Mouse (Mus musculus) stomach, embryonic 16.5 days (tissue): ENCODE measurements around the gene Mob3b. TPM values are rescaled to one million over a fixed set of nuclear protein-coding genes. Genes with fewer than 3 reads are reported as not detected.
A peak's percentile ranks its signal among the peaks of the same experiment; 100 is the strongest.

Experiments used
- ATAC-seq: fragments of 200-750 bp; cut with Nextera tagmentation; 2 replicates; pipeline ENCODE4 v1.8.0; 2017; ENCODE audit warnings: moderate number of reproducible peaks, moderate TSS enrichment; ENCODE audit not compliant: insufficient read depth, low FRiP score
- H3K27ac ChIP-seq: fragments of 300-500 bp; sonication (generic); 2 replicates; pipeline ENCODE4 v1.5.1; 2014; ENCODE audit warnings: low read length
- H3K27me3 ChIP-seq: fragments of 300-500 bp; sonication (generic); 2 replicates; pipeline ENCODE4 v1.6.1; 2014; ENCODE audit warnings: low read length, control low read depth, mixed read lengths; ENCODE audit not compliant: control insufficient read depth, insufficient read depth
- H3K36me3 ChIP-seq: fragments of 300-500 bp; sonication (generic); 2 replicates; pipeline ENCODE4 v1.6.1; 2014; ENCODE audit warnings: low read length; ENCODE audit not compliant: control insufficient read depth, insufficient read depth
- H3K4me1 ChIP-seq: fragments of 300-500 bp; sonication (generic); 2 replicates; pipeline ENCODE4 v1.6.1; 2014; ENCODE audit warnings: low read length, control low read depth, mixed read lengths; ENCODE audit not compliant: control insufficient read depth, insufficient read depth
- H3K4me2 ChIP-seq: fragments of 300-500 bp; sonication (generic); 2 replicates; pipeline ENCODE4 v1.6.1; 2014; ENCODE audit warnings: low read depth, low read length, mixed read lengths
- H3K4me3 ChIP-seq: fragments of 300-500 bp; sonication (generic); replicated peaks from 2 replicates; pipeline ENCODE4 v1.5.1; 2014; ENCODE audit warnings: mild to moderate bottlenecking, low read length
- H3K9ac ChIP-seq: fragments of 300-500 bp; sonication (generic); 2 replicates; pipeline ENCODE4 v1.6.1; 2014; ENCODE audit warnings: low read length
- H3K9me3 ChIP-seq: fragments of 300-500 bp; sonication (generic); replicated peaks from 2 replicates; pipeline ENCODE4 v1.6.1; 2016; ENCODE audit warnings: low read length, control low read depth; ENCODE audit not compliant: control insufficient read depth
- WGBS: fragments of 180-500 bp; shearing (Covaris S2); extraction: QIAGEN DNeasy Blood & Tissue Kit; methylation state at CpG from one replicate; pipeline ENCODE4 v1.1.7; 2014; 5-methylcytosine and 5-hydroxymethylcytosine counted together
- polyA plus RNA-seq: library from polyadenylated mRNA; unstranded; fragments of >200 nt; fragmentation: Nextera tagmentation; extraction: Ambion mirVana; gene quantifications from 2 replicates; pipeline ENCODE4 v1.2.1, GENCODE M21; 2015

The Mob3b gene
- polyA plus RNA-seq, 1 experiment from 2014 or later: 26.8 TPM

DNA sequence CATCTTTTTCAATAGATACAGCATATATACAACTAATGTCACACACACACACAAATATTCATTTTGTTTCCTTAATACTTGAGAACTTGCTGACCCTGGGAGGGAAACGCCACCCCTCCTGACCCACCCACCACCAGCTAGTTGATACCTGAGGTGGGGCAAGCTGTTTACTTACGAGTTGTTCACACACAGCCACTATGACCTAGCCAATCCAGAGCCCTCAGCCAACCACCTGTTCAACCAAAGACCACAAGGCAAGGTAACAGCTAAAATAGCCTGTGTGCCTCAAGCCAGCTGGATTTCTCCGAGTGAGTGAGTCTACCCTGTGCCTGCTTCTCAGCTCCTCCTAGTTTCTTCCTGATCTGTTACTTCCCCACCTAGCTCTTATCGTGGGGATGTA lies 172.9 kb downstream of the Mob3b start:
- H3K27ac ChIP-seq: no peak overlapping the region
- ATAC-seq: peak; percentile 83
- H3K9ac ChIP-seq: no peak overlapping the region
- WGBS: 71% methylated on average over 4 of the region's 4 CpGs
- no peak overlapping the region for H3K4me2 ChIP-seq
- no peaks in the 10 kb centered on the region for H3K9me3 ChIP-seq
- no peaks in the 10 kb centered on the region for H3K36me3 ChIP-seq
- no peak overlapping the region for H3K4me3 ChIP-seq
- H3K4me1 ChIP-seq: peaks cover 10% of the 10 kb centered on the region; the same call in 1 of the 2 replicates
- no peaks in the 10 kb centered on the region for H3K27me3 ChIP-seq

DNA sequence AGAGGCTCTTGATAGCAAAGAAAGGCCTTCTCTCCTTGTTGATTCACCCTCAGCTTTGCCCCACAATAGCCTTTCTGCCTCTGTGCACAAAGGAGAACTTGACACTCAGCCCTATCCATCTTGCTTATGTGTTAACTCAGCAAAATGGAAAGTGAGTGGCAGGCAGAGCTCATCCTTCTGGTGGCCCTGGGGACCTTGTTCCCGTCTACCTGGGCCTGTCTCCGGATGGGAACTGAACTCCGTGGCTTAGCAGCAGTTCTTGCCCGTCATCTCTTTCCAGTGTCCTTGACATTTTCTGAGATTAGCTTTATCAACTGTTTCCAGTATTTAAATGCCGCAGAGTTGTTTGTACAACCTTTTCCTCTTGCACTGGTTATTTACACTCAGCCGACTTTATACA lies 173.8 kb downstream of the Mob3b start:
- no peak for ATAC-seq
- H3K4me1 ChIP-seq: peaks cover 10% of the 10 kb centered on the region; the same call in 1 of the 2 replicates

DNA sequence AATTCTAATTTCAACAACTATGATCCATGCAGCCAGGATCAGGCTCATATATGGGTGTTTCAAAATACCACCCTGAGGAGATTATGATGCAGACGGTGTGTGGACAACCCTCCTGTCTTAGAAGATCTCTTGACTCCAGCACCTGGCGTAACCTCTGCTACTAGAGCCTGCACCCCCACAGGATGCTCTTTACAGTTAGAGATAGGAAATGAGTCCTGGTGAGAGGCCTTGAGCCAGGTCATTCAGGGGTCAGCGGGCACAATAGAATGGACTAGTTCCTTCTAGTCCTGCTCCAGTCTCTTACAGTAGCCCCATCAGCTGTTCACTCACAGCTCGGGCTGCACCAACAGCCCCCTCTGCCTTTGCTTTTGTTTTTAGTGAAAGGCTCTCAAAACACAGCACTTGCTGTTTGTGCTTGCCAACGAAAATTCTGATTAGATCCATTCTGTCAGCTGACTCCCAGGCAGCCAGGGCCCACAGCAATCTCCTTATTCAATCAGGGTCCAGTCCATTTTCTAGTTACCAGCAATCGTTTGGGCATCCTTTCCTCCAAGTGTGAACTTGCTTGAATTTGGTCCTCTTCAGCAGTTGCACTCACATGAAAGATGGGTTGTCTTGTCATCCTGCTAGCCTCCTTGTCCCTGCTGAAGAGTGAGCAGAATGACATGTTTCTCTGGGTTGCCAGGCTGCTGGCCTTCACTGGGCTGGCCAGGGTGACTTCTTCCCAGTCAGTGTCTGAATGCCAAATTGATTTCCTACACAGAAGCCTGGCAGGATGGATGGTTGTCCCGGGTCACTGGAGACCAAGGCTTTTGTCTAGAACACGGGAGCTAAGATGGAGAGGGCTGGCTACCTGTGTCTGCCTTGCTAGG lies 175.7 kb downstream of the Mob3b start:
- ATAC-seq: no peak
- Histone ChIP-seq H3K4me1 (peaks cover 10% of the 10 kb centered on the region; the same call in 1 of the 2 replicates), H3K27me3 (no peaks in the 10 kb centered on the region), H3K4me2 (no peak overlapping the region), H3K9me3 (no peaks in the 10 kb centered on the region), H3K27ac (no peak overlapping the region), H3K36me3 (no peaks in the 10 kb centered on the region), H3K9ac (no peak overlapping the region), H3K4me3 (no peak overlapping the region)
- WGBS: 71% methylated on average over 8 of the region's 8 CpGs

More for the DNA sequence above, 173.8 kb downstream of the Mob3b start:
- no peaks in the 10 kb centered on the region for H3K27me3 ChIP-seq
- H3K4me3 ChIP-seq: no peak overlapping the region
- 52% methylated on average over 6 of the region's 6 CpGs for WGBS
- H3K36me3 ChIP-seq: no peaks in the 10 kb centered on the region
- no peaks in the 10 kb centered on the region for H3K9me3 ChIP-seq
- H3K9ac ChIP-seq: no peak overlapping the region
- no peak overlapping the region for H3K4me2 ChIP-seq
- no peak overlapping the region for H3K27ac ChIP-seq

DNA sequence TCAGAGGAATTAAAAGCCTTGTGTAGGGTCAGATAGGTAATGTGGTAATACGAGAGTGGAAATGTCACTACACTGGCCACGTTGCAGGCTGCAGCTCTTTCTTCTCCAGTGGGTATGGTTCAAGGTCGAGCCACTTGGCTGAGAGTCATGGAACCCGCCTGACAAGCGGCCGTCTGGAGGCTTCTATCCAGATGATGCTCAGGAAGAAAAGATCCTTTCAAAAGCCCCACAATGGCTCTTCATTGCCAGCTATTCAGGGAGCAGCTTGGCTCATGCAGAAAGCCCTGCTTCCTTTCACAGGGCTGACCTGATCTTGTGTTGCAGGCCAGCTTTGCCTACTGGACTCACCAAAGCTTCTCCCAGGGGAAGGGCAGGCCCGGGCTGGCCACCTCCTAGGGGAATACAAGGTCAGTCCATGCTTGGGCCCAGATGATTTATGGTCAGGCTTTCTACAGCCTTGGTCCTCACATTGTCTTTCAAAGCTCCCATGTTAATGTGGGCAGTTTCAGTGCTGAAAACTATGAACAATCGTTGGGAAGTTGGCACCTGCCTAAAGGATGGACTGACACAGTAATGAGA lies 176.7 kb downstream of the Mob3b start:
- ATAC-seq: no peak
- Histone ChIP-seq H3K36me3 (no peaks in the 10 kb centered on the region), H3K9ac (no peak overlapping the region), H3K4me2 (no peak overlapping the region), H3K27ac (no peak overlapping the region), H3K9me3 (no peaks in the 10 kb centered on the region), H3K27me3 (no peaks in the 10 kb centered on the region), H3K4me3 (no peak overlapping the region), H3K4me1 (peaks cover 5% of the 10 kb centered on the region; the same call in 1 of the 2 replicates)
- WGBS: 78% methylated on average over 8 of the region's 8 CpGs

DNA sequence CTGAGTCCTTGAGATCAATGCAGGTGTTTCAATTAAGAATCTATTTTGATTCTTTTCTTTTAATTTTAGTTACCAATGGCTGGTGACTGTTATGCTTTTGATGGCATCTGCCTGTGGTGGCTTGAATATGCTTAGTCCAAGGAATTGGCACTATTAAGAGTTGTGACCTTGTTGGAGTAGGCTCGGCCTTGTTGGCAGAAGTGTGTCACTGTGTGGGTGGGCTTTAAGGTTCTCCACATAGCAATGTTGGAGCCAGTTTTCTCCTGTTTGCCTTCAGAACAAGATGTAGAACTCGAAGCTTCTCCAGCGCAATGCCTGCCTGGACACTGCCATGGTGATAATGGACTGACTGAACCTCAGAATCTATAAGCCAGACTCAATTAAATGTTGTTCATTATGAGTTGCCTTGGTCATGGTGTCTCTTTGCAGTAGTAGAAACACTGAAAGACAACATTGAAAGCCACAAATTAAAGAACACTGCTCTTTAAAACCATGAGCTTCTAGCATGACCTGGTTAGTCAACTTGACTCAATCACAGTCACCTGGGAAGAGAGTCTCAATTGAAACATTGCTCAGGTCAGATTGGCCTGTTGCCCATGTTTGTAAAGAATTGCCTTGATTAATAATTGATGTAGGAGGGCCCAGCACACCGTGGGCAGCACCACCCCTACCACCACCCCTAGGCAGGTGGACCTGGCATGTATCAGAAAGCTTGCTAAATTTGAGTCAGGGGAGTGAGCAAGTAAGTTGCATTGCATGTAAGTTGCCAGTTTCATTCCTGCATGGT lies 180.2 kb downstream of the Mob3b start:
- H3K27me3 ChIP-seq: no peaks in the 10 kb centered on the region
- H3K9ac ChIP-seq: no peak overlapping the region
- no peaks in the 10 kb centered on the region for H3K9me3 ChIP-seq
- H3K4me1 ChIP-seq: peaks cover 12% of the 10 kb centered on the region
- H3K27ac ChIP-seq: peak overlapping the region; percentile 48
- no peak for ATAC-seq
- no peak overlapping the region for H3K4me3 ChIP-seq
- H3K36me3 ChIP-seq: no peaks in the 10 kb centered on the region
- H3K4me2 ChIP-seq: no peak overlapping the region
- 83% methylated on average over 4 of the region's 4 CpGs for WGBS

DNA sequence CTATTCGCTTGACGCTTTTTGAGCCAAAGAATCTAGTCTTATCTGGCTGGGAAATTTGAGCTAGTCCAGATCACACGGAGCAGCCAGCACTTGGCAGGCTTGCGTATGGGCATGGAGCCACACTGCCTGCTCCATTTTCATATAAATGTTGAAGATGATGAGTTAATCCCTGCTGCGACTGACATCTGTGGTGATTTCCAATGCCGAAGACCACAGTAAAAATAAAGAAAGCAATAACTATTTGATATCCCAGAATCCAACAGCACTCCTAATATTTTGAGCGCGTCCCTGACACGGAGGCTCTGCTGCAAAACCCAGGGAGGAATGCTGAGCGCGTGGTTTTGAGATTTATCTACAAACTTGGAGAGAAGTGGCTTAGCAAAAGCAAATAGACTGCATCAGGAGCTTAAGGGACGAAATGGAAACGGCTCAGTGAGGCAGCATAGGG lies 180.9 kb downstream of the Mob3b start:
- H3K4me1 ChIP-seq: peaks cover 12% of the 10 kb centered on the region
- 50% methylated on average over 13 of the region's 13 CpGs for WGBS
- no peak overlapping the region for H3K4me3 ChIP-seq
- peak; percentile 80 for ATAC-seq
- no peaks in the 10 kb centered on the region for H3K9me3 ChIP-seq
- no peaks in the 10 kb centered on the region for H3K27me3 ChIP-seq
- no peak overlapping the region for H3K4me2 ChIP-seq
- peak overlapping the region; percentile 48 for H3K27ac ChIP-seq
- H3K36me3 ChIP-seq: no peaks in the 10 kb centered on the region
- H3K9ac ChIP-seq: no peak overlapping the region

DNA sequence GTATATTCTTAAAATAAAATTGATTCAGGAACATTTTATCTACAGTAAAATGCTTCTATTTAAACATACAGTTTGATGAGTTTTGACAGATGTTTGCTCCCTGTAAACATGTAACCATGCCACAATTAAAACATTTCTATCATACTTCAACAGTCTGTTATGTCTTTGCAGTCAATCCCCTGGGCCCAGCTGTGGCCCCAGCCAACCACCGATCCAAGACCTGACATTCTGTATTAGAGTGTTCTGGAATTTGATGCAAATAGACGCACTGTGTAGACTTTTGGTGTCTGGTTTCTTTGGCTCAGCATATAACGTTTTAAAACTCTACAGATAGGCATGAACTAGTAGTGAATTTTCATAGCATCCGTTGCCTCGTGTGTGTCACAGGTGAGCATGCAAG lies 182.5 kb downstream of the Mob3b start:
- Histone ChIP-seq H3K27ac (peak overlapping the region; percentile 55), H3K9me3 (no peaks in the 10 kb centered on the region), H3K36me3 (no peaks in the 10 kb centered on the region), H3K9ac (no peak overlapping the region), H3K27me3 (no peaks in the 10 kb centered on the region), H3K4me1 (peaks cover 12% of the 10 kb centered on the region), H3K4me3 (no peak overlapping the region), H3K4me2 (no peak overlapping the region)
- ATAC-seq: peak; percentile 31; the same call in 1 of the 2 replicates
- 58% methylated on average over 5 of the region's 5 CpGs for WGBS

DNA sequence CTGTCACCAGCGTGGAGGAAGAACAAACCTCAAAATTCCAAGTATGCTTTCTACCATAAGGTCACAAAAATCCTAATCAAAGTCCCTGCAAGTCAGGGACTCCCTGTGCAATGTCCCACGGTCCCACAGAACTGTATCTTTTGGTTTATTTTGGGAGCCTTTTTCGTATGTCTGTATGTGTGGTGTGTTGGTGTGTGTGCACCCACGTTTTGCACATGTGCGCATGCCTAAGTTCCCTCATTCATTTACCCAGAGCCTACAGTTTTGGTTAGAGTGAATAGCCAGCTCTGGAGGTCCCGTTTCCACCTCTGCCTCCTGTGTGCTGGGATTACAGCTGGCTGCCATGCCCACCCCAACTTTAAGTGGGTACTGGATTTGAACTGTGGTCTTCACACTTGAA lies 189.7 kb downstream of the Mob3b start:
- no peak overlapping the region for H3K27ac ChIP-seq
- no peak for ATAC-seq
- peaks cover 17% of the 10 kb centered on the region for H3K4me1 ChIP-seq
- 78% methylated on average over 6 of the region's 6 CpGs for WGBS
- no peaks in the 10 kb centered on the region for H3K36me3 ChIP-seq
- H3K27me3 ChIP-seq: no peaks in the 10 kb centered on the region
- no peaks in the 10 kb centered on the region for H3K9me3 ChIP-seq
- no peak overlapping the region for H3K4me2 ChIP-seq
- no peak overlapping the region for H3K4me3 ChIP-seq
- no peak overlapping the region for H3K9ac ChIP-seq
